ENCODE assay signal across 10 mouse cellular contexts in the genomic region with DNA sequence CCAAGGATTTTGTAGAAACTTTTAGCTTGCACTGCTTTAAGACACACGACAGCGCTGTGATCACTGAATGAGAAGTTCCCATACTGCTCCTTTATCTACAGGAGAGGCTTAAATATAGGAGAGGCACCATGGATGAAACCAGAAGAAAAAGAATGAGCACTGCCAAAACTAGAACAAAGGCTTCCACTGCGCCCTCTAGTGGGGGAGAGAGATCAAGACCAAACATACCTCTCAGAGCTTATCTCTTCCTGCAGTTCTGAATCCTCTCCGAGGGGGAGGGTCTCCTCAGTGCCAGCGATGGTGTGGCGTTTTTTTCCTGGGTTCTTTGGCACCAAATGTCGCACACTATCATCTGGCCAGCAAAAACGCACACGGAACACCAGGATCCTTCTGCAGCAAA. TPM values are rescaled to one million over a fixed set of nuclear protein-coding genes. Genes with fewer than 3 reads are reported as not detected.
DNase-seq lines count a peak whose midpoint lies in the region; ATAC-seq and TF ChIP-seq lines count a peak whose summit lies in the region.
"Had no signal": no experiment of that assay in that cellular context is flagged by ENCODE, and none has a peak within 500 bp of the region (broad histone marks: within the 10 kb centered on the region; RNA-seq: fewer than 3 reads in every experiment).

No protein-coding gene starts in this region.

- WGBS in lung, postnatal 0 days = 67% methylated on average over 9 of the region's 9 CpGs

- TF ChIP-seq CTCF in lung, postnatal 0 days (IDR thresholded peaks at IDR 0.05) = peak; percentile 38

- no peak for TF ChIP-seq EP300 in lung, postnatal 0 days (IDR thresholded peaks at IDR 0.05)

- H3K36me3 ChIP-seq in lung, postnatal 0 days (ENCODE audit: insufficient read depth, low read length) = no peaks in the 10 kb centered on the region
- H3K36me3 ChIP-seq: limb, embryonic 13.5 days had no signal

- no peak overlapping the region for H3K4me2 ChIP-seq in lung, postnatal 0 days (replicated peaks; ENCODE audit: low read depth, low read length)
- H3K4me2 ChIP-seq: limb, embryonic 13.5 days had no signal

- no peak for DNase-seq in frontal cortex, postnatal 25 days (ENCODE audit: low spot score in 2 of 2)
- no peak for DNase-seq in lung, postnatal 0 days (ENCODE audit: low spot score)
- DNase-seq in lung, adult 18-20 months = no peak
- DNase-seq in embryo, embryonic 10.5 days (ENCODE audit: low spot score) = peak; percentile 28
- DNase-seq in retina, postnatal 7 days (ENCODE audit: low read depth, low spot score) = peak; percentile 0
- DNase-seq in spleen, postnatal 10 days (ENCODE audit: low spot score in 2 of 2) = no peak
- DNase-seq: gastrocnemius, postnatal 25 days had no signal

- H3K9me3 ChIP-seq in lung, postnatal 0 days (ENCODE audit: low read length) = no peaks in the 10 kb centered on the region

- H3K4me3 ChIP-seq in lung, postnatal 0 days (ENCODE audit: low read depth, low read length) = no peak overlapping the region
- H3K4me3 ChIP-seq: limb, embryonic 13.5 days had no signal

- no peaks in the 10 kb centered on the region for H3K4me1 ChIP-seq in lung, postnatal 0 days (ENCODE audit: insufficient read depth, low read depth, low read length)
- H3K4me1 ChIP-seq: limb, embryonic 13.5 days had no signal

- H3K27ac ChIP-seq in lung, postnatal 0 days (ENCODE audit: low read length) = no peak overlapping the region
- H3K27ac ChIP-seq: limb, embryonic 13.5 days had no signal

- ATAC-seq in frontal cortex, adult (ENCODE audit: low TSS enrichment) = peak; percentile 74
- no peak for ATAC-seq in lung, postnatal 0 days
- ATAC-seq in megakaryocyte, adult 5-6 weeks (ENCODE audit: poor library complexity, severe bottlenecking) = no peak

- H3K27me3 ChIP-seq in lung, postnatal 0 days (replicated peaks; ENCODE audit: insufficient read depth, low read length) = no peaks in the 10 kb centered on the region
- H3K27me3 ChIP-seq: limb, embryonic 13.5 days had no signal

- no peak overlapping the region for H3K9ac ChIP-seq in lung, postnatal 0 days (replicated peaks; ENCODE audit: low read depth)
- H3K9ac ChIP-seq: limb, embryonic 13.5 days had no signal

RNA-seq across cellular contexts. Expression of gene Vmn2r6, which starts 22.0 kb away (rescaled TPM):
- polyA plus RNA-seq in lung, postnatal 0 days (2015; fragmentation: Nextera tagmentation; extraction: Ambion mirVana) = not detected in 2 replicates
- not detected in 2 replicates for total RNA-seq in megakaryocyte, adult 5-6 weeks (2015)
- total RNA-seq in megakaryocyte, adult 5-6 weeks (2017) = not detected in 2 replicates
- total RNA-seq: gastrocnemius, postnatal 25 days had no signal
- polyA plus RNA-seq: limb, embryonic 13.5 days had no signal

Comparison
In these comparisons a context has a peak if more than half of its experiments do, and no peak if none do; other contexts are left out.
1. DNase-seq: peak in embryo, embryonic 10.5 days (single experiment) and retina, postnatal 7 days (single experiment); none in frontal cortex, postnatal 25 days (0 of 2), lung, postnatal 0 days (single experiment), lung, adult 18-20 months (0 of 2) and spleen, postnatal 10 days (0 of 2).